Mouse (Mus musculus) right cerebral cortex, adult 18-20 months (tissue): Measurements from ENCODE around the gene Gm15097.
"Not testable (repeated sequence)": the region's sequence is repeated elsewhere in the genome, so short reads cannot be mapped to it uniquely, and the experiment has no call there.

ENCODE experiments used
- DNase-seq: peaks from one replicate; pipeline ENCODE4 v3.0.0; 2022; ENCODE audit warnings: mixed read lengths

Gene Gm15097

DNA sequence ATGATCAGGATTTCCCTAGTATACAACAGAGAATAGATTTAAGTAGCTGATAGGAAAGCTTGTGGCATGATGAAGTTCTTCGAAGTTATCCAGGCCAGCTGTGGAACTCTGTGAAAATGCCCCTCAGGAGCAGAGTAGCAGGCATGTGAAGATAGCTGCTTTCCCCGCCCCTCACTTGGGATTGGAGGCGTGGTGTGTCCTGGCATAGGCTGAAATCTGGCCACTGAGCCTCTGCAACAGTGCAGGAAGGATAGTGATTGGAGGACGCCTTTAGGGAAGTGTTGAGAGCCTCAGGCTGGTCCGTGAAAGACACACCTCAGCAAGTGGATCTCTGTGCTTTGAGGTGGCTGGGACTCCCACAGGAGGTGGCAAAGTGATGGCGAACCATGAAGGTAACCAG is at the start of gene Gm15097:
Gm15097 (plus strand) TSS at position 301 of the 400 bp plus-strand sequence.
- DNase-seq: not testable (repeated sequence)

DNA sequence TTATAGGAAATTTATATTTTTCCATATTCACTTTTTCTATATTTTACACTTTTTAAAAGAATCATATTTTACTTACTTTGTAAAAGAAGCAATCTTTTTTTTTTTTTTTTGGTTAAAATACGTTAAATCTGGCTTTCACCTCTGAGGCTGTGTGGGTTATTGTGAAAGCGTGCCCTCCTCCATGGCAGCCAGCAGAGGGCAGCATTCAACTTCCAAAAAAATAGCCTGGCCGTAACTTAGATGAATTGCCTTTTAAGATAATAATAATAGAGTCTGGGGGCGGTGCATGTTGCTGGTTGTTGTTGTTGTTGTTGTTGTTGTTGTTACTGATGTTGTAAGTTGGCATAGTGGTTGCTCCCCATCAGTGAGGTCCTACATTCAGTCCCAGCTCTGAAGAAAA is 21.4 kb upstream of the Gm15097 start:
- DNase-seq: not testable (repeated sequence)

DNA sequence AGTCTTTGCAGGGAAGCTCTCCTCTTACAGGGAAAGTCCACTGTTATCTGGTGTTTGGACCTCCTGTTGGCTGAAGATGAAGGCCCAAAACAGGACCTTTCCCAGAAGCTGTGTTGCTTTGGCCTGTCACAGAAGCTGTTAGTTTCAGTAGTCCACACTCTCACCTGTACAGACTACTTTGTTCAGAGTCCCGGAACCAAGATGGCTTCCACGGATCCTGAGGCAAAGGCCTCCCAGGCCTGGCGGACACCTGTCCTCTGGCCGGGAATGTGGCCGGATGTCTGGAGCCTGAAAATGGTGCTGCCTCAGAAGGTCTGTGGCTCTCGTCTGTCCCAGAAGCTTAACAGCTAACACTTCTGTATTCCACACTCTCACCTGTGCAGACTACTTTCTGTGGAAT is 26.9 kb downstream of the Gm15097 start:
- DNase-seq: not testable (repeated sequence)
